Mouse (Mus musculus) heart, embryonic 14.5 days (tissue): ENCODE data around the gene Tmem114. TPM values are rescaled to one million over a fixed set of nuclear protein-coding genes. Genes with fewer than 3 reads are reported as not detected.
A peak's percentile ranks its signal among the peaks of the same experiment; 100 is the strongest.

ENCODE experiments used
- ATAC-seq: fragments of 200-750 bp; cut with Nextera tagmentation; 2 replicates; pipeline ENCODE4 v1.8.0; 2017; ENCODE audit warnings: low read depth, moderate TSS enrichment; ENCODE audit not compliant: insufficient number of reproducible peaks, insufficient read depth, low FRiP score
- H3K27ac ChIP-seq, 2 experiments: fragments of 200-500 bp in 1 of 2; fragments of 300-500 bp in 1 of 2; sonication (generic) in 1 of 2; replicated peaks in 1 of 2; 2 replicates each; pipeline ENCODE4 v1.5.1; 2012 to 2014; ENCODE audit warnings: low read depth in 2 of 2, low read length in 2 of 2, control low read depth in 1 of 2, mild to moderate bottlenecking in 1 of 2, mixed read lengths in 1 of 2; ENCODE audit not compliant: control insufficient read depth in 1 of 2, insufficient read depth in 1 of 2
- H3K27me3 ChIP-seq: fragments of 300-500 bp; sonication (generic); 2 replicates; pipeline ENCODE4 v1.6.1; 2014; ENCODE audit warnings: mild to moderate bottlenecking, low read length, control low read depth; ENCODE audit not compliant: control insufficient read depth, insufficient read depth
- H3K36me3 ChIP-seq: fragments of 300-500 bp; sonication (generic); 2 replicates; pipeline ENCODE4 v1.6.1; 2014; ENCODE audit warnings: mild to moderate bottlenecking, control low read depth, low read length, mixed read lengths; ENCODE audit not compliant: control insufficient read depth, insufficient read depth
- H3K4me1 ChIP-seq, 2 experiments: fragments of 200-500 bp in 1 of 2; fragments of 300-500 bp in 1 of 2; sonication (generic) in 1 of 2; 2 replicates each; pipeline ENCODE4 v1.6.1; 2012 to 2014; ENCODE audit warnings: low read length in 2 of 2, control low read depth in 1 of 2, mixed read lengths in 1 of 2; ENCODE audit not compliant: control insufficient read depth in 2 of 2, insufficient read depth in 2 of 2
- H3K4me2 ChIP-seq: fragments of 300-500 bp; sonication (generic); 2 replicates; pipeline ENCODE4 v1.6.1; 2014; ENCODE audit warnings: mild to moderate bottlenecking, low read length
- H3K4me3 ChIP-seq, 2 experiments: fragments of 200-500 bp in 1 of 2; fragments of 300-500 bp in 1 of 2; sonication (generic) in 1 of 2; 2 replicates each; pipeline ENCODE4 v1.5.1; 2012 to 2014; ENCODE audit warnings: low read length in 2 of 2, mild to moderate bottlenecking in 2 of 2, control low read depth in 1 of 2, low read depth in 1 of 2, moderate library complexity in 1 of 2; ENCODE audit not compliant: control insufficient read depth in 1 of 2, insufficient read depth in 1 of 2
- H3K9ac ChIP-seq: fragments of 300-500 bp; sonication (generic); 2 replicates; pipeline ENCODE4 v1.6.1; 2014; ENCODE audit warnings: mild to moderate bottlenecking, low read length
- H3K9me3 ChIP-seq: fragments of 300-500 bp; sonication (generic); 2 replicates; pipeline ENCODE4 v1.6.1; 2016; ENCODE audit warnings: low read length, control low read depth; ENCODE audit not compliant: control insufficient read depth
- WGBS: fragments of 180-500 bp; shearing (Covaris S2); extraction: QIAGEN DNeasy Blood & Tissue Kit; methylation state at CpG from one replicate; pipeline ENCODE4 v1.1.7; 2014; 5-methylcytosine and 5-hydroxymethylcytosine counted together
- polyA plus RNA-seq: library from polyadenylated mRNA; unstranded; fragments of >200 nt; fragmentation: Nextera tagmentation; extraction: Ambion mirVana; gene quantifications from 2 replicates; pipeline ENCODE4 v1.2.1, GENCODE M21; 2014

Gene Tmem114
- not detected in 2 replicates for polyA plus RNA-seq

DNA sequence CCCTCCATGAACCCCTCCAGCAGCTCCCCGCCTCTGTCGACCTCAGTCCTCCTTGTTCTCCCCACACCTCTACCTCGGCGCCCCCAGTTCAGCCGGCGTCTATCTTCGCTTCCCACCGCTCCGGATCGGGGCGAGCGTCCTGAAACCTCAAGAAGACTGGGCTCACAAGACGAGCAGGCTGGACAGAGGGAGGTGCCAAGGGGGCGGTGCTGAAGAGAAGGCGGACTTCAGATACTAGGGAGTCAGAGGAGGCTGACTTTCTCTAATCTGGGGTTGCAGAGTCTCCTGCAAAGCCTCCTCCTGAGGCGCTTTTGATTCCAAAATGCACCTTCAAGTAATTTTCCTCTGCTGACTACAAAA lies at the start of gene Tmem114:
Gene Tmem114 (minus strand): TSS at position 166 of the 360 bp plus-strand sequence.
- H3K4me3 ChIP-seq = peak within 1 kb of the TSS; percentile 31 to 37
- peak within 1 kb of the TSS; percentile 62 for H3K4me2 ChIP-seq
- peaks cover 65% of the 10 kb centered on the region for H3K27me3 ChIP-seq
- peaks cover 0 to 4% of the 10 kb centered on the region in 2 experiments; a peak in 2 of 4 replicates for H3K4me1 ChIP-seq
- no peak within 1 kb of the TSS for H3K27ac ChIP-seq
- H3K9me3 ChIP-seq = no peaks in the 10 kb centered on the region
- WGBS = 2% methylated on average over 16 of the region's 16 CpGs
- no peak within 1 kb of the TSS; the same call in 1 of the 2 replicates for H3K9ac ChIP-seq
- no peak for ATAC-seq
- no peaks in the 10 kb centered on the region for H3K36me3 ChIP-seq

DNA sequence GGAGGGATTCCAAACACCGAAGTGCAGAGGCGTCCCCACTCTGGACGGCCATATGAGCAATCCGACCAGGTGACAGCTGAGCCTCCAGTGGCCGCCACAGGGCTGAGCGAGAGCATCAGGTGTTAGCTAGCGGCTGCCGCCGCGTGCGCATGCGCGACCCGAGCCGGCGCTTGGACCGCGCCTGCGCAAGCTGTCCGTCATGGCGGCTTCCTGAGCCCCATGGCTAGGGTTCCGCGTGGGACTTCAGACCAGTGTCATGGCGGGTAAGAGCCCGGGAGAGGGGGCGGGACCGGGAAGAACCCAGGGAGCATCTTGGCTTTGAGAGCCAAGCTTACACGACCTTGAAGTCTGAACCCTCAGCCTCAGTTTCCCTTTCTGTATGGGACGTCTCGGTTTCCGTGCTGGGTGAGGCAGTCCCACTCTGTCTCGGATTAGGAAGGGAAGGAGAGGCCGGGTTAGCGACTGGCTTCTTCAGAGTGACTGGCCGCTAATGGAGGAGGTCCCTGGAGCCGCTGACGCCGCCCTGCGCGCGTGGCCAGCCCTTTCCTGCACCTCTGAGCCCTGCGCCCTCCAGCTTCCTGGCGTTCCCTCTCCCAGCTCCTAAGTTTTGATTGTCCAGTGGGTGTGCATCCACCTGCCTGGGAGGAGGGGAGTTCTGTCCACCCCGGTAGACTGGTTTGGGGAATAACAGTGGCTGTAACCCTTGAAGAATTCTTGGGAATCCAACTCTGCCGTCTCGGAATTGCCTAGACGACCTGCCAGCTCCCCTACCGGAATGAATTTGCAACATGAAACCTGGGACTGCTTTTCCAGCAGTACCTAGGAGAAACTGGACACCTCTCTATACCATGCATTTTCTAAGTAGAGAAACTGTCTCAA lies 45.9 kb upstream of the Tmem114 start, which contains the start of gene Mettl22:
Gene Mettl22 (plus strand): TSS at position 186 of the 879 bp plus-strand sequence.
- H3K9me3 ChIP-seq = no peaks in the 10 kb centered on the region
- H3K4me2 ChIP-seq = peak within 1 kb of the TSS; percentile 75
- H3K27me3 ChIP-seq = no peaks in the 10 kb centered on the region
- peak within 1 kb of the TSS; percentile 82 to 91 for H3K4me3 ChIP-seq
- peaks cover 2 to 4% of the 10 kb centered on the region in 2 experiments; a peak in 2 of 4 replicates for H3K4me1 ChIP-seq
- under 1% methylated on average over 47 of the region's 48 CpGs for WGBS
- peak; percentile 97 for ATAC-seq
- peak within 1 kb of the TSS; percentile 86 to 90 for H3K27ac ChIP-seq
- peak within 1 kb of the TSS; percentile 88 for H3K9ac ChIP-seq
- peaks cover 7% of the 10 kb centered on the region; the same call in 1 of the 2 replicates for H3K36me3 ChIP-seq

DNA sequence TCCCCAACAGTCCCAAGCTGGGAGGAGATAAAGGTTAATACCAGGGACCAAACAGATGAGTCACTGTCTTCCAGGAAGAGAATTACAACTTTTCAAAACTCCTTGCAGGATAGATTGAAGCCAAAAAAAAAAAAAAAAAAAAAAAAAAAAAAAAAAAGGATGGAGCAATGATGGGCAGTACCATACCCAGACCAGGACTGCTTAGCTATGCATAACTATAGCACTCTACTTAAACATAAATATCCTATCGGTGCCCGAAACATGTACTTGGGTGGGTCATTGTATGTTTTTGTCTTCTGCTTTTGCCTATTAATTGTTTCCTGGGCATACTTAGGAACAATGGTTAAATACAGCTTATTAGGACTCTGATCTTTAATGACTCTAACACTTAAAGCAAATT lies 45.2 kb upstream of the Tmem114 start:
- H3K27ac ChIP-seq = no peak overlapping the region
- WGBS = 74% methylated on average over 2 of the region's 2 CpGs
- ATAC-seq = no peak
- peak overlapping the region; percentile 82 to 91 for H3K4me3 ChIP-seq
- no peaks in the 10 kb centered on the region for H3K9me3 ChIP-seq
- H3K4me2 ChIP-seq = peak overlapping the region; percentile 75
- H3K27me3 ChIP-seq = no peaks in the 10 kb centered on the region
- peaks cover 2 to 4% of the 10 kb centered on the region in 2 experiments; a peak in 2 of 4 replicates for H3K4me1 ChIP-seq
- peaks cover 7% of the 10 kb centered on the region; the same call in 1 of the 2 replicates for H3K36me3 ChIP-seq
- peak overlapping the region; percentile 88 for H3K9ac ChIP-seq

DNA sequence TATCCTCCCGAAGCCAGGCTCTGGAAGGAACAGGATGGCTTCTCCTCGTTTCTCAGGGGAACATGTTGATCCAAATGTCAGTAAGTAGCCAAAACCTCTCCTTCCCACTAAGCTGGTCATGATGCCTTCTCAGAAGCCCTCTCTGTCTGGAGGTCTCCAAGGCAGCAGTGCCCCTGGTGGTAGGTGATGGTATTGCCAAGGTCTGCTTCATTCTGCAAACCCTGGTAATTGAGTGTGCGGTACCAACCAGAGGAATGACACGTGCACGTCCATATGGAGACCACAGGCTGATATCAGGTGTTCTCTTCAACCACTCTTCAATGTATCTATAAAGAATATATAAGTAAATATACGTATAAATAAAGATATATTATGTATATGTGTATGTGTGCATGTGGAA lies 34.2 kb upstream of the Tmem114 start:
- no peaks in the 10 kb centered on the region for H3K4me1 ChIP-seq
- H3K27ac ChIP-seq = no peak overlapping the region
- H3K27me3 ChIP-seq = 0 out of 2 replicates have a peak, but pooled peaks cover 4% of the 10 kb centered on the region
- H3K36me3 ChIP-seq = no peaks in the 10 kb centered on the region
- H3K9me3 ChIP-seq = no peaks in the 10 kb centered on the region
- H3K4me2 ChIP-seq = no peak overlapping the region
- no peak overlapping the region for H3K4me3 ChIP-seq
- H3K9ac ChIP-seq = no peak overlapping the region
- no peak for ATAC-seq
- 27% methylated on average over 6 of the region's 6 CpGs for WGBS

DNA sequence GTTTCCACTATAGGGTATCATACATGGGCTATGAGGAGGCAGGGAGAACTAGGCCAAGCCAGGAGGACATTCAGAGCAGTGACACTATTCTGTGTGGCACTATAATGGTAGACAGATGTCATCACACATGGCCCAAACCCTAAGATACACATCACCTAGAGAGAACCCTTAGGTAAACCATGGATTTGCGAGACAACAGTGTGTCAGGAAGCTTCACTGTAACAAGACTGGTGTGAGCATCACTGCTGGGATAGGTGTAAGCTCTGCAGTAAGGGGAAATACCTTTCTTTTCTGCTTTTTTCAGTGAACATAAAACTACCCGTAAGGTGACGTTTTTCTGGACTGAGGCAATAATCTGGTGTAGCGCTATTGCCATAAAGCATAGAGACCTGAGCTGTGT lies 33.5 kb upstream of the Tmem114 start:
- Histone ChIP-seq H3K9ac (no peak overlapping the region), H3K27me3 (0 out of 2 replicates have a peak, but pooled peaks cover 4% of the 10 kb centered on the region), H3K36me3 (no peaks in the 10 kb centered on the region), H3K4me1 (no peaks in the 10 kb centered on the region), H3K4me2 (no peak overlapping the region), H3K4me3 (no peak overlapping the region), H3K27ac (no peak overlapping the region), H3K9me3 (no peaks in the 10 kb centered on the region)
- ATAC-seq = no peak
- WGBS = 85% methylated on average over 4 of the region's 4 CpGs

DNA sequence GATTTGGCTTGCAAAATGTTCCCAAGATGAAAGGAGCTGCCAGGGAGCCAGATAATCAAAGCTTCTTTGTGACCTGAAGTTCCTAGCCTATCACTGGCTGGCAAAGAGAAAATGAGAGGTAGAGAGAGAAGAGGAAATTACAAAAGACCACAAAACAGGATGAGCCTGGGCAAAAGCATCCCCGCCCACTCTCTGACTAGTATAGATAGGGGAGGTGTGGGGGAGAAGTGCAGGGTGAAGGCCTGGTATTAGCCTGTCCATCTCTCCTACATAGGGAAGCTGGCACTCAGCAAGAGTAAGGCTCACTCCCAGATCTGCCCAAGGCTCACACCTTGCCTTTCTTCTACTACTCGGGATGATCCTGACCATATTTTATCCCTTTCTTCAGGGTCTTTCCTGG lies 30.3 kb upstream of the Tmem114 start:
- Histone ChIP-seq H3K27ac (no peak overlapping the region), H3K9ac (no peak overlapping the region), H3K27me3 (peaks cover 7% of the 10 kb centered on the region; the same call in 1 of the 2 replicates), H3K4me3 (no peak overlapping the region), H3K4me1 (no peaks in the 10 kb centered on the region), H3K36me3 (no peaks in the 10 kb centered on the region), H3K4me2 (no peak overlapping the region), H3K9me3 (no peaks in the 10 kb centered on the region)
- ATAC-seq = no peak
- WGBS = 26% methylated on average over 2 of the region's 2 CpGs

DNA sequence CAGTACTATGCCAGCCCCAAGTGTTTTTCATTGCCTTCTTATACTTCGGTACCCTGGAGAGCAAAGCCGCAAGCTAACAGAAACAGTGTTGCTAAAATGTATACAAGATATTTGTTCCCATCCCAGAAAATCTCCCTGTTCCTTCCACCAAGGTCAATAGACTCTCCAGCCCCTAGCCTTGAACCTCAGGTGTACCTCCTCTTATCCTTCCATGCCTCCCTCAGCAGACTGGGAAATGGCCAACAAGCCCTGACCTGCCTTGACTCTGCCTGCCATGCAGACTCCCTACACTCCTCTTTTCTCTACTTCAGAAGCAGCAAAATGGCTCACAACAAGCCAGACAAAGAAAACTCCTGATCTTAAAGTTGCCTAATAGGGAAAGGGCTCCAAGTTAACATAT lies 28.4 kb upstream of the Tmem114 start:
- Histone ChIP-seq H3K36me3 (no peaks in the 10 kb centered on the region), H3K4me2 (no peak overlapping the region), H3K27ac (no peak overlapping the region), H3K27me3 (peaks cover 7% of the 10 kb centered on the region; the same call in 1 of the 2 replicates), H3K9ac (no peak overlapping the region), H3K4me1 (no peaks in the 10 kb centered on the region), H3K4me3 (no peak overlapping the region), H3K9me3 (no peaks in the 10 kb centered on the region)
- WGBS = 89% methylated on average over 2 of the region's 2 CpGs
- ATAC-seq = no peak
